ENCODE assay signal across 8 mouse cellular contexts in the genomic region with DNA sequence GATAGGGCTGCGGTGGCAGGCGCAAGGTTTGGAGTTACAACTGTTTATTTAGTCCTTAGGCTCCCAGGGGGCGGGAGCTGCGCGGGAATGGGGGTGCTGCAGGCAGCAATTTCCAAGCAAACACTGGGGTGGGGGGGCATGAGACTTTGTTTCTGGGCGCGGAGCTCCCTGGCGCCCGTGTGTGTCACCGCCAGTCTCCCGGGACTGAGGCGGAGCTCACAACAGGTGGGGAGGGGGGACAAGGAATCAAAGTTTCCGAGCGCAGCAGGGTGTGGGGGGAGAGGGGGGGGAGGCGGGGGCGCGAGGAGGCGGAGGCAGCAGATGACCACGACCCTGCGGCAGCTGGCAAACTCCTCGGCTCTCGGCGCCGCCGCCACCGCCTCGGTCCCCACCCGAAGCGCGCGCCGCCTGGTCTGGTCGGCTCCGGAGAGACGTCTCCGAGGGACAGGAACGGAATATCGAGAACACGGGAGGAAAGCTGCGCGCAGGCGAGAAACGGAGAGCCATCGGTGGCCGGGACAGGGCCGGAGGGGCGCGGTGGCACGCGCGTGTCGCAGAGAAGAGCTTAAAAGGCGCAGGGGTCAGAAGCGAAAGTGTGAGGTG. TPM values are rescaled to one million over a fixed set of nuclear protein-coding genes. Genes with fewer than 3 reads are reported as not detected.
A peak's percentile ranks its signal among the peaks of the same experiment; 100 is the strongest.
DNase-seq lines count a peak whose midpoint lies in the region; ATAC-seq lines count a peak whose summit lies in the region.

No protein-coding gene starts in this region.

- peak overlapping the region; percentile 90 for H3K9ac ChIP-seq in forebrain, embryonic 12.5 days

- ATAC-seq in forebrain, embryonic 12.5 days (ENCODE audit: low FRiP score), result peak; percentile 47

- under 1% methylated on average over 52 of the region's 54 CpGs for WGBS in forebrain, embryonic 12.5 days

- H3K4me1 ChIP-seq in forebrain, embryonic 12.5 days, result peaks cover 20% of the 10 kb centered on the region

- H3K27me3 ChIP-seq in forebrain, embryonic 12.5 days, result no peaks in the 10 kb centered on the region

- no peaks in the 10 kb centered on the region for H3K9me3 ChIP-seq in forebrain, embryonic 12.5 days

- intact Hi-C loops in heart, postnatal 14 days (cut with DNase I), result loop anchor here (2.0 to 5.0 kb wide), 6 partner anchors 36 to 994 kb away; no protein-coding TSS in a partner anchor

- DNase-seq in CD8-positive naive resting alpha-beta T cell, adult 2 months (ENCODE audit: low read depth in 2 of 2, low spot score in 2 of 2), result peak; percentile 32 to 37
- peak; percentile 19 to 43 for DNase-seq in adrenal gland, postnatal 4 days (ENCODE audit: low spot score in 2 of 2)
- peak; percentile 71 to 75 for DNase-seq in heart, postnatal 14 days
- peak; percentile 21 to 40 for DNase-seq in layer of hippocampus, adult 8-10 months (ENCODE audit: low spot score in 2 of 2)
- DNase-seq in lung, postnatal 10 days, result peak; percentile 87
- DNase-seq in retina, postnatal 1 day, result peak; percentile 74
- DNase-seq in urinary bladder, postnatal 14 days (ENCODE audit: low spot score), result peak; percentile 65

- H3K36me3 ChIP-seq in forebrain, embryonic 12.5 days (replicated peaks), result no peaks in the 10 kb centered on the region

- H3K4me3 ChIP-seq in forebrain, embryonic 12.5 days (replicated peaks), result peak overlapping the region; percentile 83

- peak overlapping the region; percentile 87 for H3K4me2 ChIP-seq in forebrain, embryonic 12.5 days

- H3K27ac ChIP-seq in forebrain, embryonic 12.5 days, result peak overlapping the region; percentile 99

RNA-seq across cellular contexts. Expression of a gene that starts 1.4 kb away (rescaled TPM):
- total RNA-seq in adrenal gland, postnatal 4 days (2021), result 10 to 100 TPM; 69.8 to 75.1 TPM
- 69.5 and 77.3 TPM in 2 replicates for polyA plus RNA-seq in forebrain, embryonic 12.5 days (2016; fragmentation: Nextera tagmentation; extraction: Ambion mirVana)
- 10 to 100 TPM; 38.5 to 53.2 TPM for total RNA-seq in heart, postnatal 14 days (2021)
- 100 to 1,000 TPM in 1 of 4 experiments, 10 to 100 TPM in 3; 90.9 to 101 (median 95.2) TPM for total RNA-seq in layer of hippocampus, adult 8-10 months (2022)

Comparison
In these comparisons a context has a peak if more than half of its experiments do, and no peak if none do; other contexts are left out.
1. Peak in every context shown above with its lines: DNase-seq, ATAC-seq, H3K4me3 ChIP-seq and H3K27ac ChIP-seq.
2. DNase-seq: peak in every context shown above with its lines; median percentile 87 in lung, postnatal 10 days; 74 in retina, postnatal 1 day; 73 in heart, postnatal 14 days; 65 in urinary bladder, postnatal 14 days; 34 in CD8-positive naive resting alpha-beta T cell, adult 2 months; 31 in adrenal gland, postnatal 4 days; 30 in layer of hippocampus, adult 8-10 months.